Mouse (Mus musculus) midbrain, embryonic 14.5 days (tissue): ENCODE data around the gene Tigd4. TPM values are rescaled to one million over a fixed set of nuclear protein-coding genes. Genes with fewer than 3 reads are reported as not detected.

Source experiments
- ATAC-seq: fragments of 200-750 bp; cut with Nextera tagmentation; 2 replicates; pipeline ENCODE4 v1.8.0; 2017; ENCODE audit warnings: moderate number of reproducible peaks, moderate library complexity; ENCODE audit not compliant: low FRiP score, low TSS enrichment
- DNase-seq: peaks from one replicate; pipeline ENCODE4 v3.0.0-alpha.2; 2015
- H3K27ac ChIP-seq: fragments of 300-500 bp; sonication (generic); replicated peaks from 2 replicates; pipeline ENCODE4 v1.5.1; 2014; ENCODE audit warnings: mild to moderate bottlenecking, low read depth, low read length, moderate library complexity
- H3K27me3 ChIP-seq: fragments of 300-500 bp; sonication (generic); 2 replicates; pipeline ENCODE4 v1.6.1; 2014; ENCODE audit warnings: low read length, control low read depth, mixed read lengths; ENCODE audit not compliant: control insufficient read depth, insufficient read depth
- H3K36me3 ChIP-seq: fragments of 300-500 bp; sonication (generic); 2 replicates; pipeline ENCODE4 v1.6.1; 2014; ENCODE audit warnings: low read length, control low read depth; ENCODE audit not compliant: control insufficient read depth, insufficient read depth
- H3K4me1 ChIP-seq: fragments of 300-500 bp; sonication (generic); 2 replicates; pipeline ENCODE4 v1.6.1; 2014; ENCODE audit warnings: mild to moderate bottlenecking, antibody characterized with exemption, low read length, control low read depth; ENCODE audit not compliant: control insufficient read depth, insufficient read depth
- H3K4me2 ChIP-seq: fragments of 300-500 bp; sonication (generic); 2 replicates; pipeline ENCODE4 v1.6.1; 2014; ENCODE audit warnings: mild to moderate bottlenecking, low read length, moderate library complexity
- H3K4me3 ChIP-seq: fragments of 300-500 bp; sonication (generic); replicated peaks from 2 replicates; pipeline ENCODE4 v1.5.1; 2014; ENCODE audit warnings: low read depth, low read length
- H3K9ac ChIP-seq: fragments of 300-500 bp; sonication (generic); replicated peaks from 2 replicates; pipeline ENCODE4 v1.6.1; 2014; ENCODE audit warnings: mild to moderate bottlenecking, low read length, moderate library complexity
- H3K9me3 ChIP-seq: fragments of 300-500 bp; sonication (generic); 2 replicates; pipeline ENCODE4 v1.6.1; 2016; ENCODE audit warnings: low read length, control low read depth, mixed read lengths; ENCODE audit not compliant: control insufficient read depth
- WGBS: fragments of 180-500 bp; shearing (Covaris S2); extraction: QIAGEN DNeasy Blood & Tissue Kit; methylation state at CpG from one replicate; pipeline ENCODE4 v1.1.7; 2014; 5-methylcytosine and 5-hydroxymethylcytosine counted together
- polyA plus RNA-seq: library from polyadenylated mRNA; unstranded; fragments of >200 nt; fragmentation: Nextera tagmentation; extraction: Ambion mirVana; gene quantifications from 2 replicates; pipeline ENCODE4 v1.2.1, GENCODE M21; 2014

Gene Tigd4
- polyA plus RNA-seq, 1 experiment from 2014 or later = not detected

DNA sequence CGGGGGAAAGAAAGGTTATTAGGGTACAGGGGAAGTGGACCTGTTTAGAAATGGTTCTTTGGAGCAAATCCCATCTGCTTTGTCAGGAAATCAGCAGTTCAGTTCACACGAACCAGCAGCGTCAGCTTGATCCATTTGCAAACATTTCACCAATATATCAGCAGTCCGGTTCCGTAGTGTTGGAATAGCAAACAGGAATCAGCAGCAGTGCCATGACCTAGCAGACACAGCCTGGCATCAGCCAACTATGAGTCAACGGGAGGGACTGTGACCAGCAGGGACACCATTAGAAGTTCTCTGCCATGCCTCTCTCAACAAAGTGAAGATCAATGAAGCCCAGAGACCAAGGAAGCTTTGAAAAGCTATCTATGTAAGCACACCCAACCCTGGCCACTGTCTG lies 26.4 kb downstream of the Tigd4 start:
- Histone ChIP-seq H3K9me3 (no peaks in the 10 kb centered on the region), H3K4me3 (no peak overlapping the region), H3K27ac (no peak overlapping the region), H3K27me3 (no peaks in the 10 kb centered on the region), H3K4me2 (no peak overlapping the region), H3K9ac (no peak overlapping the region), H3K4me1 (no peaks in the 10 kb centered on the region), H3K36me3 (no peaks in the 10 kb centered on the region)
- WGBS = 92% methylated on average over 6 of the region's 6 CpGs
- DNase-seq = no peak
- no peak for ATAC-seq

DNA sequence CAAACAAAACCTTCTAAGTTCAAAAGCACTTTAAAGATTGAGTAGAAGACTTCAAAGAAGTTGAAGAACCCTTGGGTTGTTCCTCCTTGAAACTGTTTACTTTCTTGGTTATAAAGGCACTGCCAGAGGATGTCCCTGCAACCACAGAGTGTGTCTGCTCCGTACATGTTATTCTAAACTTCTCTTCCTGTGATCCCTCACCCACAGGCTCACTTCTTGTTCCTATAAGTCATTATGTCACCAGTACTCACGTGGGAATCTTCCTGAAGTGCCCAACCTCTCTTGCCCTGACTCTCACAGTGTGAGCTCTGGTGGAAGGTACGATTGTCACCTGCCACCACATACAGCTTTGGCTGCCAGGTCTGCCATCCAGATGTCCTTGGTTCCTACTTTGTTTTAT lies 28.7 kb downstream of the Tigd4 start:
- H3K4me2 ChIP-seq = no peak overlapping the region
- H3K36me3 ChIP-seq = no peaks in the 10 kb centered on the region
- no peaks in the 10 kb centered on the region for H3K9me3 ChIP-seq
- H3K4me1 ChIP-seq = no peaks in the 10 kb centered on the region
- H3K27me3 ChIP-seq = no peaks in the 10 kb centered on the region
- H3K9ac ChIP-seq = no peak overlapping the region
- WGBS = 71% methylated on average over 3 of the region's 3 CpGs
- no peak overlapping the region for H3K27ac ChIP-seq
- ATAC-seq = no peak
- no peak overlapping the region for H3K4me3 ChIP-seq
- no peak for DNase-seq

DNA sequence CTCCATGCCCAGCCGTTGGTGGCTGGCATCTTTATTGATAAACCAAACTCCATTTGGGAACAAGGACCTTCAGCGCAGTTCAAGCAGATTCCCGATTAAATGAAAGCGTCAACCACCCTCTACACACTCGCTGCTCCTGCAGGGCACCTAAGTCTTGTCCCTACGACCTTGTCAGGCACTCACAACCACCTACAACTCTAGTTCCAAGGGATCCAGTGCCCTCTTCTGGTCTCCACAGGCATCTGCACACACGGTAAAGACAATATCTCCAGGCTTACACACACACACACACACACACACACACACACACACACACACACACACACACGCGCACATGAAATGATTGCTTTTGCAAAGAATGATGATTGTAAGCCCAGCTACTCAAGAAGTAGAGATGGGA lies 38.2 kb downstream of the Tigd4 start:
- Histone ChIP-seq H3K9ac (no peak overlapping the region), H3K4me1 (no peaks in the 10 kb centered on the region), H3K4me2 (no peak overlapping the region), H3K27me3 (no peaks in the 10 kb centered on the region), H3K4me3 (no peak overlapping the region), H3K27ac (no peak overlapping the region), H3K36me3 (no peaks in the 10 kb centered on the region), H3K9me3 (no peaks in the 10 kb centered on the region)
- 95% methylated on average over 9 of the region's 9 CpGs for WGBS
- DNase-seq (no peak), ATAC-seq (no peak)

DNA sequence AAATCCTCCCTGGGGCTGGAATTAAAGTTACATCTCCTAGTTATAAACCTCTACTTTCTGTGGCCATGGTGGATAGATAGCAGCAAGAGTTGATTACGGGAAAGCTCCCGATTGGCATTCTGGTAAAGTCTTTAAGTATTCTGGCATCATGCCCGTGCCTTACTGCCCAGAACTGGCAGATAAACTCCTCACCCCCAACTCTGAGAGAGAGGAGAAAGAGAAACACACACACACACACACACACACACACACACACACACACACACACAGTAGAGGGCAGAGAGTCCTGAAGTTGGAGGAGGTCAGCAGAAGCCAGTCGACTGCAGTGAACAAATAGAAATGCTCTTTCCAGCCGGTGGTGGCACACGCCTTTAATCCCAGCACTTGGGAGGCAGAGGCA lies 43.7 kb downstream of the Tigd4 start:
- DNase-seq (no peak), ATAC-seq (no peak)
- H3K27ac ChIP-seq = no peak overlapping the region
- H3K4me1 ChIP-seq = no peaks in the 10 kb centered on the region
- H3K9ac ChIP-seq = no peak overlapping the region
- no peaks in the 10 kb centered on the region for H3K36me3 ChIP-seq
- no peaks in the 10 kb centered on the region for H3K27me3 ChIP-seq
- H3K4me2 ChIP-seq = no peak overlapping the region
- WGBS = 89% methylated on average over 6 of the region's 6 CpGs
- H3K4me3 ChIP-seq = no peak overlapping the region
- H3K9me3 ChIP-seq = no peaks in the 10 kb centered on the region

DNA sequence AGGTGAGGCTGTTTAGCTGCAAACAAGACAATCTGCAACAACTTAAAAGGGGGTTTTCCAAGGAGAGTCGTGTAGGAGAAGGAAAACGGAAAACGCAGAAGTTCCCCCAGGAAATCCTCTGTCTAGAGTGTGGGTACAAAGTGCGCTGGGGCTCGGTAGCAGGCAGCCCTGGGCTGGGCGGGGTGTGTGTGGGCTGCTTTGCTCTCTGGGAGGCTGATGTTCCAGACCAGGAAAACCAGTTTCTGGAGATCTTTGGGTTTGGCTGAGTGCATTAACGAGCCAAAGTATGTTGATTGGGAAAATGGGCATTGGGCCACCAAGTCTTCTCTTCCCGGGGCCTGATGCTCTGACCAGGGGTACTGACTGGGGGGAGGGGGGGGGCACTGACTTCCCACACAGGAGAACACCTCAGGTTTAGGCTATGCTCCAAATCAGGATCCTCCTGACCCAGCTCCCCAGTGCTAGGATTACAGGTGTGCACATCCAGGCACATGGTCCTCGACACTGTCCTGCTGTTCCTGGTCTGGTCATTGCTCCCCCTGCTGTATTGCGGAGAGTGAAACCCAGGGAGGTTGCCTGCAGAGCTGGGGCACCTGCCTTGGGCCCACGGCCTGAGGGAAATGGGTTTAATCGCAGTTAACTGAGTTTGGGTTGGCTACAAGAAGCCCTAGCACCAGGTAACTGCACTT lies 44.7 kb downstream of the Tigd4 start:
- Histone ChIP-seq H3K9me3 (no peaks in the 10 kb centered on the region), H3K4me3 (no peak overlapping the region), H3K27me3 (no peaks in the 10 kb centered on the region), H3K27ac (no peak overlapping the region), H3K4me2 (no peak overlapping the region), H3K4me1 (no peaks in the 10 kb centered on the region), H3K36me3 (no peaks in the 10 kb centered on the region), H3K9ac (no peak overlapping the region)
- 78% methylated on average over 12 of the region's 12 CpGs for WGBS
- no peak for ATAC-seq
- no peak for DNase-seq

DNA sequence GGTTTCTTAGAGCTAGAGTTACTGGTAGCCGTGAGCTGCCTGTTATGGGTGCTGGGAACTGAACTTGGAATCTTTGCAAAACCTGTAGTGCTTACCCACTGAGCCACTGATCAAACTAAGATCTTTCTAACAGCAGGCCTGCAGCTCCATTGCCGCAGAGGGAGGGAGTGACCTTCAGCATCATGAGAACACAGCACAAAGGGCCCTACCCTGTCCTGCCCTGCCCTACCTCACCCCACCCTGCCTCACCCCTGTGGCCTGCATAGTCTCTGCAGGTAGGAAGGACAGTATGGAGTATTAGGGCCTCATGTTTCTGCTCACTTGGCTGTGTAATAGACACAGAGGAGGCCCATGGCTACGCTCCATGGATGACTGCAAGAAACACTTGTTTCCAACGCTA lies 45.5 kb downstream of the Tigd4 start:
- Histone ChIP-seq H3K4me2 (no peak overlapping the region), H3K9me3 (no peaks in the 10 kb centered on the region), H3K4me3 (no peak overlapping the region), H3K27me3 (no peaks in the 10 kb centered on the region), H3K9ac (no peak overlapping the region), H3K36me3 (no peaks in the 10 kb centered on the region), H3K4me1 (no peaks in the 10 kb centered on the region), H3K27ac (no peak overlapping the region)
- 82% methylated on average over 4 of the region's 4 CpGs for WGBS
- ATAC-seq (no peak), DNase-seq (no peak)

DNA sequence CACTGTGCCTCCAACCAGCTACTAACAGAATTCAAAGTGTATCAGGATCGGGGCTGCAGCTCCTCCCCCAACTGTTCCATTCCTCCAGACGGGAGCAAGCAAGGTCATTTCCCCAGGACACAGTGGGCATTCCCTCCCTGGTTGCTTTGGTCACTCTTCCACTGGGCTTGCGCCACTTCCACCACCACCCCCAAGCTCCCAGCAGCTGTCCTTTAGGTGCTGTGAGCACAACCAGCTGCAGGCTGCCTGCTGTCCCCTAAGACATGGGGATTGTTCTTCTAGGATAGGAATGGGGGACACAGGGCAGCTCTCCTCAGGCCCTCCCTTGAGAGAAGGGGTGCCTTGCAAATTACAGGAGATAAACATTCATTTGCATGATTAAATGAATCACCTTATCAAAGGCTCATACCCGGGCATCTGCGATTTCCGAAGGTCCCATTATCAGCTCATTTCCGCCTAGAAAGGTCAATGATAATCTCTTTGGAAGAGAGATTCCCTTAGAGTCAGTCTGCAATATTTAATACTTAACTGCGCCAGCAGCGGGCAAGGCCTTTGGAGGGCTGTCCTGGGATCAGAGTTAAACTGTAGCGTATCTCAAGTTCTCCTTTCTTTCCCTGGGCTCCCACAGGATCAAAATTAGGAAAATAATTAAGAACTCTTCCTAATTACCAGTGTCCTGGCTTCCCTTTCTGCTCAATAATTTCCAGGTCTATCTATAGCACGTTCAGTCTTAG lies 46.6 kb downstream of the Tigd4 start:
- H3K9ac ChIP-seq = no peak overlapping the region
- H3K36me3 ChIP-seq = no peaks in the 10 kb centered on the region
- ATAC-seq (no peak), DNase-seq (no peak)
- H3K9me3 ChIP-seq = no peaks in the 10 kb centered on the region
- no peaks in the 10 kb centered on the region for H3K27me3 ChIP-seq
- no peak overlapping the region for H3K4me3 ChIP-seq
- H3K4me2 ChIP-seq = no peak overlapping the region
- 47% methylated on average over 11 of the region's 11 CpGs for WGBS
- H3K27ac ChIP-seq = no peak overlapping the region
- no peaks in the 10 kb centered on the region for H3K4me1 ChIP-seq

DNA sequence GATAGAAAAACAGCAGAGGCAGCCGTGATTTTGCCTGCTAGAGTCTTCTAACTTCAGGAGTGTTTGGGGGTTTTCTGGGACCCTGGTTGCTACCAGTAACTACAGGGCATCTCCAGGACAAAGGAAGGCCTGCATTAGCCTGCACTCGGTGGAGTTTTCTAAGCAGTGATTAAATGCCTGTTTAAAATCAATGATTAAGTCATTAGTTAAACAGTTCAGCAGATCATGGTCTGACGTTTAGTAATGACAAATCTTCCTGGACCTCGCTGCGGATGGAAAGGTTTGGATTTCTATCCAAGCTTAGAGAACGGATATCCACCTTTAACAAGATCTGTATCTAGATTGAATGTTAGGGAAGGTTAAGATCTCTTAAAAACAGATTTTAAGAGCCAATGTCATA lies 47.2 kb downstream of the Tigd4 start:
- Histone ChIP-seq H3K4me3 (no peak overlapping the region), H3K27me3 (no peaks in the 10 kb centered on the region), H3K36me3 (no peaks in the 10 kb centered on the region), H3K9ac (no peak overlapping the region), H3K27ac (no peak overlapping the region), H3K4me1 (no peaks in the 10 kb centered on the region), H3K4me2 (no peak overlapping the region), H3K9me3 (no peaks in the 10 kb centered on the region)
- ATAC-seq (no peak), DNase-seq (no peak)
- WGBS = 47% methylated on average over 6 of the region's 6 CpGs

DNA sequence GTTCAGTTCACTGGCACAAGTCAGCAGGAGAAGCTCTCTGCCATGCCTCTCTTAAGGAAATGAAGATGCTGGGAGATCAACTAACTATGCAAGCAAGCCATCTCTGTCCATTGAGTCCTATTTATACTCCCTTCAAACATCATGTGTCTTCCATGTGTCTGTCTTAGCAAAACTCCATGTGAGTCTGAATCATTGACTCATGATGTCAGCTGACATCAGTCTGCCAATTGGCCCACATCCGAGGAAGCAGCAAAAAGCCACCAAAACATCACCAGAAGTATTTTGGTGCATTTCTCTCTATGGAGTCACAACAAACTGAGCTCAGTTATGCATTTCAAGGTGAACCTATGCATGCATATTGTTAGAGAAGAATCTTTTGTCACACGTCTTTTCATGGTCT lies 48.0 kb downstream of the Tigd4 start:
- H3K27me3 ChIP-seq = no peaks in the 10 kb centered on the region
- H3K27ac ChIP-seq = no peak overlapping the region
- H3K4me1 ChIP-seq = no peaks in the 10 kb centered on the region
- H3K9ac ChIP-seq = no peak overlapping the region
- DNase-seq = no peak
- H3K4me2 ChIP-seq = no peak overlapping the region
- no peak overlapping the region for H3K4me3 ChIP-seq
- no peaks in the 10 kb centered on the region for H3K36me3 ChIP-seq
- no peak for ATAC-seq
- H3K9me3 ChIP-seq = no peaks in the 10 kb centered on the region
- 90% methylated on average over 2 of the region's 2 CpGs for WGBS
